9 mouse cellular contexts compared by ENCODE assay signal in the genomic region with DNA sequence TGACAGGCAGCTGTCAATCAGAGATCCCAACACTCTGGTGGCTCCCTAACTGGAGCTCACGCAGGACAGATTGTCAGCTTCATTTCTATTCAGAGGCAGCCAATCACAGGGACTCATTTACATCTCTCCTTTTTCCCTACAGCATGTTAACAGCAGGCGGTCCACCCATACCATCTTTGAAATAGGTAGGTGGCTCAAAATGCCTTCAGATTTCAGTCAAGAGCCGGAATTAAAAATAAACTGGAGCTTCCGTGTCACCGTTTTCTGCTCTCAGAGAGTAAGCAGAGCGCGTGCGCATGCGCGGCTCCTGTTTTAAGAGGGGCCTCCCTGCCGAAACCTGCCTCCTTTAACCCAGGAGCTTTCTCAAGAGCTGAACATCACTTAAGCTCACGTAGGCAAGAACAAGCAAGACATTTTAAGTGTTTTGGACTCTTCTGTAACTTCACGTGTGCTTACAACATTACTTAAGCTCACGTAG.
A peak's percentile ranks its signal among the peaks of the same experiment; 100 is the strongest.
DNase-seq lines count a peak whose midpoint lies in the region; ATAC-seq lines count a peak whose summit lies in the region.
"Had no signal": no experiment of that assay in that cellular context is flagged by ENCODE, and none has a peak within 500 bp of the region (broad histone marks: within the 10 kb centered on the region; RNA-seq: fewer than 3 reads in every experiment).

No protein-coding gene starts in this region.

- peak overlapping the region; percentile 69 for H3K9ac ChIP-seq in heart, embryonic 13.5 days
- no peak overlapping the region for H3K9ac ChIP-seq in embryonic facial prominence, embryonic 14.5 days (ENCODE audit: low read depth, low read length)
- no peak overlapping the region for H3K9ac ChIP-seq in hindbrain, embryonic 15.5 days
- no peak overlapping the region for H3K9ac ChIP-seq in intestine, embryonic 16.5 days (ENCODE audit: low read depth, low read length)

- no peaks in the 10 kb centered on the region for H3K27me3 ChIP-seq in heart, embryonic 13.5 days (replicated peaks)
- no peaks in the 10 kb centered on the region for H3K27me3 ChIP-seq in embryonic facial prominence, embryonic 14.5 days (replicated peaks; ENCODE audit: control insufficient read depth, insufficient read depth, low read length)
- no peaks in the 10 kb centered on the region for H3K27me3 ChIP-seq in hindbrain, embryonic 15.5 days
- no peaks in the 10 kb centered on the region for H3K27me3 ChIP-seq in intestine, embryonic 16.5 days (replicated peaks; ENCODE audit: control insufficient read depth, insufficient read depth, low read length)
- H3K27me3 ChIP-seq: CH12.LX had no signal

- H3K4me3 ChIP-seq in heart, embryonic 13.5 days, result peak overlapping the region; percentile 44
- H3K4me3 ChIP-seq in embryonic facial prominence, embryonic 14.5 days (ENCODE audit: low read depth, low read length), result no peak overlapping the region
- H3K4me3 ChIP-seq in hindbrain, embryonic 15.5 days, result peak overlapping the region; percentile 25
- H3K4me3 ChIP-seq in intestine, embryonic 16.5 days (ENCODE audit: low read length), result no peak overlapping the region

- H3K36me3 ChIP-seq in heart, embryonic 13.5 days, result no peaks in the 10 kb centered on the region
- H3K36me3 ChIP-seq in embryonic facial prominence, embryonic 14.5 days (ENCODE audit: control insufficient read depth, insufficient read depth, low read length), result peaks cover 6% of the 10 kb centered on the region; the same call in 1 of the 2 replicates
- no peaks in the 10 kb centered on the region for H3K36me3 ChIP-seq in hindbrain, embryonic 15.5 days
- no peaks in the 10 kb centered on the region for H3K36me3 ChIP-seq in intestine, embryonic 16.5 days (ENCODE audit: control insufficient read depth, insufficient read depth, low read length)

- DNase-seq in heart, postnatal 25 days (ENCODE audit: low spot score), result no peak
- peak; percentile 57 for DNase-seq in embryonic facial prominence, embryonic 14.5 days (ENCODE audit: low spot score)
- DNase-seq in lung, postnatal 25 days (ENCODE audit: low spot score), result peak; percentile 23
- DNase-seq in testis, postnatal 14 days (ENCODE audit: low spot score), result peak; percentile 34
- DNase-seq in urinary bladder, adult 18-20 months (ENCODE audit: low spot score in 2 of 2), result no peak

- WGBS in heart, embryonic 13.5 days, result 45% methylated on average over 14 of the region's 14 CpGs
- 66% methylated on average over 14 of the region's 14 CpGs for WGBS in embryonic facial prominence, embryonic 14.5 days
- 53% methylated on average over 14 of the region's 14 CpGs for WGBS in hindbrain, embryonic 15.5 days
- WGBS in intestine, embryonic 16.5 days, result 78% methylated on average over 14 of the region's 14 CpGs

- peak overlapping the region; percentile 61 for H3K27ac ChIP-seq in heart, embryonic 13.5 days (replicated peaks)
- no peak overlapping the region for H3K27ac ChIP-seq in embryonic facial prominence, embryonic 14.5 days (replicated peaks; ENCODE audit: low read depth, low read length)
- H3K27ac ChIP-seq in hindbrain, embryonic 15.5 days (replicated peaks), result no peak overlapping the region
- H3K27ac ChIP-seq in intestine, embryonic 16.5 days (ENCODE audit: low read length), result no peak overlapping the region

- ATAC-seq in heart, embryonic 13.5 days (ENCODE audit: extremely low read depth, insufficient number of reproducible peaks, low FRiP score, low TSS enrichment), result no peak
- no peak for ATAC-seq in embryonic facial prominence, embryonic 14.5 days (ENCODE audit: low read depth)
- 0 out of 2 replicates have a peak, but pooled peaks have one; percentile 36 for ATAC-seq in hindbrain, embryonic 15.5 days (ENCODE audit: low FRiP score, low read depth)
- ATAC-seq in intestine, embryonic 16.5 days, result no peak

- intact Hi-C loops in heart, postnatal 25 days (cut with DNase I), result no loop called here

- no peaks in the 10 kb centered on the region for H3K9me3 ChIP-seq in heart, embryonic 13.5 days
- H3K9me3 ChIP-seq in embryonic facial prominence, embryonic 14.5 days (ENCODE audit: control insufficient read depth, low read length), result peaks cover 3% of the 10 kb centered on the region; the same call in 1 of the 2 replicates
- H3K9me3 ChIP-seq in hindbrain, embryonic 15.5 days, result no peaks in the 10 kb centered on the region
- H3K9me3 ChIP-seq in intestine, embryonic 16.5 days (ENCODE audit: control insufficient read depth, low read length), result no peaks in the 10 kb centered on the region

- peaks cover 55% of the 10 kb centered on the region for H3K4me1 ChIP-seq in heart, embryonic 13.5 days
- H3K4me1 ChIP-seq in embryonic facial prominence, embryonic 14.5 days (ENCODE audit: control insufficient read depth, insufficient read depth, low read length), result peaks cover 14% of the 10 kb centered on the region
- peaks cover 12% of the 10 kb centered on the region for H3K4me1 ChIP-seq in hindbrain, embryonic 15.5 days (replicated peaks)
- peaks cover 9% of the 10 kb centered on the region; the same call in 1 of the 2 replicates for H3K4me1 ChIP-seq in intestine, embryonic 16.5 days (ENCODE audit: control insufficient read depth, insufficient read depth, low read length)

- peak overlapping the region; percentile 64 for H3K4me2 ChIP-seq in heart, embryonic 13.5 days
- peak overlapping the region; percentile 20 for H3K4me2 ChIP-seq in embryonic facial prominence, embryonic 14.5 days (ENCODE audit: low read depth, low read length)
- H3K4me2 ChIP-seq in hindbrain, embryonic 15.5 days, result peak overlapping the region; percentile 43
- no peak overlapping the region for H3K4me2 ChIP-seq in intestine, embryonic 16.5 days (ENCODE audit: low read depth, low read length)

Comparison
In these comparisons a context has a peak if more than half of its experiments do, and no peak if none do; other contexts are left out.
1. H3K4me3 ChIP-seq: peak in heart, embryonic 13.5 days (single experiment) and hindbrain, embryonic 15.5 days (single experiment); none in embryonic facial prominence, embryonic 14.5 days (single experiment) and intestine, embryonic 16.5 days (single experiment).
2. DNase-seq: peak in embryonic facial prominence, embryonic 14.5 days (single experiment), lung, postnatal 25 days (single experiment) and testis, postnatal 14 days (single experiment); none in heart, postnatal 25 days (single experiment) and urinary bladder, adult 18-20 months (0 of 2).